Mouse (Mus musculus) intestine, embryonic 15.5 days (tissue): ENCODE measurements around the gene Mdfi. TPM values are rescaled to one million over a fixed set of nuclear protein-coding genes. Genes with fewer than 3 reads are reported as not detected.

ENCODE experiments used
- ATAC-seq: fragments of 200-750 bp; cut with Nextera tagmentation; 2 replicates; pipeline ENCODE4 v1.8.0; 2017; ENCODE audit warnings: moderate TSS enrichment, moderate library complexity
- H3K27ac ChIP-seq: fragments of 300-500 bp; sonication (generic); 2 replicates; pipeline ENCODE4 v1.5.1; 2015; ENCODE audit warnings: mild to moderate bottlenecking, inconsistent platforms
- H3K27me3 ChIP-seq: fragments of 300-500 bp; sonication (generic); replicated peaks from 2 replicates; pipeline ENCODE4 v1.6.1; 2015; ENCODE audit warnings: inconsistent platforms
- H3K36me3 ChIP-seq: fragments of 300-500 bp; sonication (generic); 2 replicates; pipeline ENCODE4 v1.6.1; 2015; ENCODE audit warnings: inconsistent platforms
- H3K4me1 ChIP-seq: fragments of 300-500 bp; sonication (generic); replicated peaks from 2 replicates; pipeline ENCODE4 v1.6.1; 2015; ENCODE audit warnings: inconsistent platforms
- H3K4me2 ChIP-seq: fragments of 300-500 bp; sonication (generic); replicated peaks from 2 replicates; pipeline ENCODE4 v1.6.1; 2015; ENCODE audit warnings: mild to moderate bottlenecking, inconsistent platforms
- H3K4me3 ChIP-seq: fragments of 300-500 bp; sonication (generic); replicated peaks from 2 replicates; pipeline ENCODE4 v1.5.1; 2015; ENCODE audit warnings: inconsistent platforms
- H3K9ac ChIP-seq: fragments of 300-500 bp; sonication (generic); 2 replicates; pipeline ENCODE4 v1.6.1; 2015; ENCODE audit warnings: inconsistent platforms
- H3K9me3 ChIP-seq: fragments of 300-500 bp; sonication (generic); 2 replicates; pipeline ENCODE4 v1.6.1; 2016; ENCODE audit warnings: inconsistent platforms
- WGBS: fragments of 180-500 bp; shearing (Covaris S2); methylation state at CpG from one replicate; pipeline ENCODE4 v1.1.7; 2015; 5-methylcytosine and 5-hydroxymethylcytosine counted together
- polyA plus RNA-seq: library from polyadenylated mRNA; unstranded; fragments of >200 nt; fragmentation: Nextera tagmentation; extraction: Ambion mirVana; gene quantifications from 2 replicates; pipeline ENCODE4 v1.2.1, GENCODE M21; 2015

Mdfi gene
- polyA plus RNA-seq, result 8.3 and 9.5 TPM in 2 replicates

DNA sequence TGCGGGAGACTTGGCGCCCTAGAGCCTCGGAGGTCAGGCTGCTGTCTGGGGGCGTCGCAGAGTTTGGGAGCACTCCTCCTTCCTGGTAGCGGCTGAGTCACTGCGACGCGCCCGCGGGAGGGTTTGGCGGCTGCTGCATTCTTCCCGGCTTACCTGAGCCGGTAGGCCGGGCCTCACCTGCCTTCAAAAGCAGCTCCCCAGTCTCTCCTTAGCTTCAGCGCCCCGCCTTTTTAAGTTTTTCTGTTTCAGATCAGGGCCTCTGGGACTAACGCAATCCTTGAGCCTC, at the start of gene Mdfi:
Gene Mdfi (minus strand): TSS at position 210 of the 286 bp plus-strand sequence.
- WGBS, result 5% methylated on average over 17 of the region's 18 CpGs

DNA sequence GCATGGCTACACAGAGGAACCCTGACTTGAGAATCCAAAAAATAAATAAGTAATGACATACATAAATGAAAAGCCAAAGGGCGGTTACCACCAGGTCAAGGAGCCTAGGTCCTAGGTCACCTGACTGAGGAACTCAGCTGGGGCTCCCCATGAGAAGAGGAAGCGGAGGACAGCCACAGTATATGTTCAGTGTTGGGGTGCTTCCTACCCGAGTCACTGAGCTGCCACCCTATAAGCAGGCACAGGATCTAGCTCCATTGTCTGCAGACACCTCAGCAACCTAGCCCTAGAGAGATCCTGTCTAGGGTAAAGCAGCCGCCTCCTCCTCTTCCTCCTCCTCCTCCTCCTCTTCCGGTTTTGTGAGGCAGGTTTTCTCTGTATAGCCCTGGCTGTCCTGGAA, 48.6 kb upstream of the Mdfi start:
- Histone ChIP-seq H3K9ac (no peak overlapping the region), H3K27me3 (no peaks in the 10 kb centered on the region), H3K9me3 (no peaks in the 10 kb centered on the region), H3K27ac (no peak overlapping the region), H3K36me3 (peaks cover 20% of the 10 kb centered on the region), H3K4me3 (no peak overlapping the region), H3K4me2 (no peak overlapping the region), H3K4me1 (peaks cover 54% of the 10 kb centered on the region)
- WGBS, result 81% methylated on average over 5 of the region's 5 CpGs
- ATAC-seq, result no peak

More for the DNA sequence above, at the start of gene Mdfi:
- Histone ChIP-seq H3K4me3 (peak within 1 kb of the TSS; percentile 72), H3K27me3 (no peaks in the 10 kb centered on the region; the same call in 1 of the 2 replicates), H3K36me3 (0 out of 2 replicates have a peak, but pooled peaks cover 3% of the 10 kb centered on the region), H3K4me1 (peaks cover 44% of the 10 kb centered on the region), H3K9me3 (no peaks in the 10 kb centered on the region), H3K9ac (peak within 1 kb of the TSS; percentile 73), H3K4me2 (peak within 1 kb of the TSS; percentile 94), H3K27ac (peak within 1 kb of the TSS; percentile 83)
- peak; percentile 41 for ATAC-seq

DNA sequence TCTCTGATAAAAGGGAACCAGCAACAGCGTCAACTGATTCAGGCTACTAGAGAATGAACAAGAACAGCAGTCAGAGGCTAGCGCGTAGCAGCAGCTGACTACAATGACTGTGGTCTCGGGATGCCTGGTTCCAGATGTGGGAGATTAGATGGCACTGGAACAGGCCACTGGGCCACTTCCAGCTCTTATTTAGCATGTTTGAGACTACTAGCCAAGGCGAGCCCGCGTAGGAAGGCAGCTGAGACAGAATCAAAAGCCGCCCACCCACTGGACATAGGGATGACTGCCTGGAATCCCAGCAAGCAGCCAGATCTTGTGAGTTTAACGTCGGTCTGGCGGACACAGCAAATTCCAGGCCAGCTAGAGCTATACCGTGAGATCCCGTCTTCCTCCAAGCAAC, 46.8 kb upstream of the Mdfi start:
- Histone ChIP-seq H3K4me2 (no peak overlapping the region), H3K27me3 (no peaks in the 10 kb centered on the region), H3K36me3 (peaks cover 26% of the 10 kb centered on the region), H3K27ac (no peak overlapping the region), H3K9ac (no peak overlapping the region), H3K9me3 (no peaks in the 10 kb centered on the region), H3K4me3 (no peak overlapping the region), H3K4me1 (peaks cover 43% of the 10 kb centered on the region)
- no peak for ATAC-seq
- 67% methylated on average over 13 of the region's 13 CpGs for WGBS

DNA sequence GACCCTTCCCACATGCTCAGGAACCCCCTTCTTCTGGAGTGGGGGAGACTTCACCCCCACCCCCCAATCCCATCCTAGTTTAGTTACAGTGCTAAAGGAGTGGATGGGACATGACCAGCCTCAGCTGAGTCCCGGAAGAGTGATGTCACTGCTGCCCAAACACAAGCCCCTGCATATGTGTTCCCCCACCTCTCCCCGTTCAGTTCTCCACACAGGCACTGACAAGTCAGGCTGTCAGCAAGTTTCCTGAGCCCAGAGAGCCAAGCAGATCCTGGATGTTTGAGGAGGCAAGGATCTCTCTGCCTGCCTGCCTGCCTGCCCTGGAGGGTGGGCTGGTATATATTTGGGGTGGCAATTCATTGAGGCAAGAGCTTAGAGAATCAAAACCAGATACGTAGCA, 44.7 kb upstream of the Mdfi start:
- H3K4me1 ChIP-seq, result peaks cover 43% of the 10 kb centered on the region
- no peaks in the 10 kb centered on the region for H3K27me3 ChIP-seq
- 0 out of 2 replicates have a peak overlapping the region, but pooled peaks have one; percentile 23 for H3K9ac ChIP-seq
- no peak overlapping the region for H3K4me3 ChIP-seq
- H3K27ac ChIP-seq, result peak overlapping the region; percentile 44; the same call in 1 of the 2 replicates
- no peaks in the 10 kb centered on the region for H3K9me3 ChIP-seq
- ATAC-seq, result 0 out of 2 replicates have a peak, but pooled peaks have one; percentile 7
- peaks cover 32% of the 10 kb centered on the region for H3K36me3 ChIP-seq
- WGBS, result 25% methylated on average over 3 of the region's 3 CpGs
- no peak overlapping the region for H3K4me2 ChIP-seq

DNA sequence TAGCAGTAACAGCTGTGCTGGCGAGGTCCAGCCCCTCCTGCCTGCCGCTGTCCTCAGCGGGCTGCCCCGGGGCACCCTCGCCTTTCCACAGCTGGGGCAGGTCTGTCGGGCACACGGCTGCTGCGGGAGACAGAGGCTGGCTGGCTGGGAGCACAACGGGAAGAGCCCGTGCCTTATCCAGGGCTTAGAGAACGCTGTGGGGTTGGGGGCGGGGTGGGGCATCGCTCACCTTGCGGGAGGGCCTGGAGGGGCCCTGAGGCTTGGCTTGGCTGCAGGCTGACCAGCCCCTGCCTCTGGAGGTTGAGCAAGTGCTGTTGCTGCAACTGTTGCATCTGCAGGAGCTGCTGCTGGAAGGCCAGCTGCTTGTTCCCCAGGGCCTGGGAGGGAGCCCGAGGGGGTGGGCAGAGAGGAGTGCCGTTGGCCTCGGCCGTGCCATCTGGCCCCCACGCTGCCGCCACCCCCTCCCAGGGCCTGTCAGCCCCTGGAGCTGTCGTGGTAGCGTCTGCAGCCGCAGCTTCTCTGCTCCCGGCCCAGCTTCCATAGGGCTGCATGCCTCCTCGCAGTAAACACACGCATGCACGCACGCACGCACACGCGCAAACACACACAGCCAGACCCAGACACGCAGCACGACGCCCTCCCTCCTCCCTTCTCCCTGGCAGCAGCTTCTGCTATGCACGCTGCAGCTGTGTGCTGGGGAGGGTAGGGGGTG, 44.0 kb upstream of the Mdfi start:
- Histone ChIP-seq H3K27me3 (no peaks in the 10 kb centered on the region), H3K9ac (peak overlapping the region; percentile 23), H3K36me3 (peaks cover 28% of the 10 kb centered on the region), H3K4me3 (0 out of 2 replicates have a peak overlapping the region, but pooled peaks have one; percentile 4), H3K4me1 (peaks cover 49% of the 10 kb centered on the region), H3K4me2 (peak overlapping the region; percentile 41), H3K27ac (no peak overlapping the region), H3K9me3 (no peaks in the 10 kb centered on the region)
- WGBS, result 31% methylated on average over 35 of the region's 35 CpGs
- ATAC-seq, result peak; percentile 31

DNA sequence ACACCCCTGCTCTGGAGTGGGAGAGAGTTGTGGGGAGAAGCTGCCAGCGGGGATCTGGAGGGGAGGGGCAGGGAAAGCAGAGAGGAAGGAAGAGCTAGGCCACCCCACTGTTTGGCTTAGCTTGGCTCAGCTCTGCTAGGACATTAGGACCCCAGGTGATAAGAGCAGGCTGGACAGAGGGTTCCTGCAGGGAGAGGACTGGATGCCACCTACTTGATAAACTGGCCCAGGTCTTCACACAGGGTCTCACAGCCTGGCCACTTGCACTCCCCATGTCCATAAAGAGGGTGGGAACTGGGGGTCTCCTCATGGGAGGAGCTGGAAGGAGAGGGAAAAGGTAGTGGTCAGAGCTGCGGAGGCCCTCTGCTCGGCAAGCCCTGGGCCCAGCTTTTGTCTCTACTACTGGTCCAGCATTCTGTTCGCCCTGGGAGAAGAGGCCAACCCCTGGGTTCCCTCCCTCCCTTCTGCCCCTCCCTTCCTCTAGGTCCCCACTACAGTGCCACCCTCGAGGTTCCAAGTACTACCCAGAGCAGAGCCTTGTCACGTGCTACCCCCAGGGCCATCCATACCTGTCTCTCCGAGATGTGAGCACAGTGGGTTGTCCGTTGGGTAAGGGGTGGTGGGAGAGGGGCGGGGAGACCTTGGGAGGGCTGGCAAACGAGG, 43.4 kb upstream of the Mdfi start:
- 0 out of 2 replicates have a peak, but pooled peaks have one; percentile 5 for ATAC-seq

DNA sequence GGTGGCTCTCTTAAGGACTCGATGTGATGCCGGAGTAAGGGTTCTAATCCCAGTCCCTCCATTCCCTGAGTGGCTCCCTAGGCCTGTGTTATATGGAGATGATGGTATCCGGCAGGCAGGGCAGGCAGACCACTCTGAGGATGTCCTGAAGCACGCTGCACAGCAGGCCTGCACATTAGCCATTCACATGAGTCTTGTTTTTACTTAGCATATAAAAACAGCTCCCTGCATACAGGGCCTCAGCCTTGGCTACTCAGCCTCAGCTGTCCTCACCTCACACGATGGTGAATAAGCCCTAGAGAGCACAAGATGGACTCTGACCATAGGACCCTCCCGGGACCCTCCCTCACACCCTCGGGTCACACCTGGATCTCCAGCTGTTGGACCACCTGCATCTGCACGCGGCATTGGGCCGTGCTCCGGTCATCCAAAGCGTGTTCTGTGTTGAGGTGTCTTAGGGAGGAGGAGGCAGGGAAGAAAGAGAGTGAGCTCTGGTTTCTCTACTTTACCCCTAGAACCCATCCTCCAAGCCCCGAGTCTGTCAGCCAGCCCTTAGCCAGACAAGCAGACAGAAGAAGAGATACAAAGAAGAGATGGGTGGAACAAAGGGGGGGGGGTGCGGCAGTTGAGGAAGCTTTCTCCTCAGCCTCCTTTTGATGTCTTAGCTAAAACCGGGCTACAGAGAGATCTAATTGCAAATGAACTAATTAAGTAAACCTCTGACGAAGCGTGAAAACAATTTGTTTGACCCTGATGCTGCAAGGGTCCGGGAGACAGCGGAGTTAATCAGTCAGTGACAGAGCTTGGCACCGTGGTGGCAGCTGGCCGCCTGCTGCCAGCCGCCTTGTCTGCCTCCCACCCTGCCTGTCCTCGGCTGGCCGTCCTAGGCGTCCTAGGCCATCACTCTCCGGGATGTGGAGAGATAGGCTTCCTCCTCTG, 42.6 kb upstream of the Mdfi start:
- H3K27ac ChIP-seq, result no peak overlapping the region
- no peak for ATAC-seq
- H3K4me2 ChIP-seq, result no peak overlapping the region
- no peaks in the 10 kb centered on the region for H3K9me3 ChIP-seq
- no peaks in the 10 kb centered on the region for H3K27me3 ChIP-seq
- 62% methylated on average over 26 of the region's 26 CpGs for WGBS
- H3K4me1 ChIP-seq, result peaks cover 53% of the 10 kb centered on the region
- H3K9ac ChIP-seq, result no peak overlapping the region
- no peak overlapping the region for H3K4me3 ChIP-seq
- peaks cover 31% of the 10 kb centered on the region for H3K36me3 ChIP-seq

More for the DNA sequence above, 43.4 kb upstream of the Mdfi start:
- H3K9ac ChIP-seq, result peak overlapping the region; percentile 23; the same call in 1 of the 2 replicates
- H3K9me3 ChIP-seq, result no peaks in the 10 kb centered on the region
- peaks cover 53% of the 10 kb centered on the region for H3K4me1 ChIP-seq
- H3K27ac ChIP-seq, result no peak overlapping the region
- H3K27me3 ChIP-seq, result no peaks in the 10 kb centered on the region
- H3K36me3 ChIP-seq, result peaks cover 33% of the 10 kb centered on the region
- H3K4me2 ChIP-seq, result peak overlapping the region; percentile 41; the same call in 1 of the 2 replicates
- 54% methylated on average over 10 of the region's 10 CpGs for WGBS
- H3K4me3 ChIP-seq, result no peak overlapping the region

DNA sequence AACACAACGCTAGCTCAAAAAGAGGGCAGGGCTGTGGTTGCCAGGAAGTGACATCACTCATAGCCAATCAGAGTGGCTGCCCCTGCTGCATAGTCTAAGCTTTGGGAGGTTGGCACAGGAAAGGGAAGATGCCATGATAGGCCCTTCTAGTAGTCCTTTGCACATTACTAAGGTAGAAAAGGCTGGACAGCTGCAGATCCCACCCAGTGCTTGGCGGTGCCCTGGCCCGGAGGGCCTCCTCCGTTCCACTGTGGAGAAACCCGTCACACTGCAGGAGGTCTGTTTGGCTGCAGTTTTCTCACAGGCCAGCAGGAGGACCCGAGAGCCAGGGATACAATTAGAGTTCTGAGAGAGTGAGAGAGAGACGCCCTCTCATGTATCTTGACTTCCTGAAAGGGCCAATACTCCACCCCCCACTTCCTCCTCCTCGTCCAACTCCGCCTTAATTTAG, 38.9 kb upstream of the Mdfi start:
- peak; percentile 74 for ATAC-seq

DNA sequence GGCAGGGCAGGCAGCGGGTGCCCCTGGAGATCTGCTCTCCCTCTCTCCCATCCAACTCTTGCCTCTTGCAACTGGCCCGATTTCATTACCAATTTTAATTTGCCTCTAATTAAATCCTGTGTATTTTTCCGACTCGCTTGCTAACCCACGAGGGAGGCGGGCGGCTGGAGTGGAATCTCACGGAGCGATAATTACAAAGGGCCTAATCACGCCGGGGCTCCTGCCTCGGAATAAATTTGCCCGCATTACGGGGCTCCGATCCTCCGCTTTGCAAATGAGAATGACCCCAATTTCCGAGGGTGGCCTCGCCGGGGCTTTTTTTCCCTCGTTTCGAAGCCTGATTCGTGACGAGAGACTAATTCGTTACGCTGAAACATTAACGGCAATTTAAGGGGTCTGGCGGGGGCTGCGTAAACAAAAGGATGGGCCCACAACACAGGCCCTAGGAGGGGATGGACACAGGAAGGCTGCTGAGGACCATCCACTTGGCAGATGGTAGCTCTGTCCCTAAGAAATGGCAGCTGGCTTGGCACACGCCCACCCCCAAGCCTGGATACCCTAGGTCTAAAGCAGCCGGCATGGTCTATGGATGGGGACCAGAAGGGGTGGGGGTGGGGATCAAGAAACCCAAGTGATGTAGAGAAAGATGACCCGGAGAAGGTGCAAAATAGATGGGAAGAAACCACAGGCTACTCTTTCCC, 38.0 kb upstream of the Mdfi start:
- Histone ChIP-seq H3K9ac (no peak overlapping the region), H3K27ac (no peak overlapping the region), H3K9me3 (no peaks in the 10 kb centered on the region), H3K4me3 (no peak overlapping the region), H3K27me3 (no peaks in the 10 kb centered on the region), H3K36me3 (peaks cover 48% of the 10 kb centered on the region), H3K4me2 (no peak overlapping the region), H3K4me1 (peaks cover 13% of the 10 kb centered on the region)
- ATAC-seq, result no peak
- WGBS, result 85% methylated on average over 31 of the region's 31 CpGs

More for the DNA sequence above, 38.9 kb upstream of the Mdfi start:
- peak overlapping the region; percentile 38 for H3K4me2 ChIP-seq
- H3K27ac ChIP-seq, result 0 out of 2 replicates have a peak overlapping the region, but pooled peaks have one; percentile 42
- H3K9ac ChIP-seq, result no peak overlapping the region
- H3K36me3 ChIP-seq, result peaks cover 52% of the 10 kb centered on the region
- no peaks in the 10 kb centered on the region for H3K9me3 ChIP-seq
- WGBS, result 13% methylated on average over 9 of the region's 9 CpGs
- peaks cover 22% of the 10 kb centered on the region for H3K4me1 ChIP-seq
- no peaks in the 10 kb centered on the region for H3K27me3 ChIP-seq
- H3K4me3 ChIP-seq, result no peak overlapping the region

DNA sequence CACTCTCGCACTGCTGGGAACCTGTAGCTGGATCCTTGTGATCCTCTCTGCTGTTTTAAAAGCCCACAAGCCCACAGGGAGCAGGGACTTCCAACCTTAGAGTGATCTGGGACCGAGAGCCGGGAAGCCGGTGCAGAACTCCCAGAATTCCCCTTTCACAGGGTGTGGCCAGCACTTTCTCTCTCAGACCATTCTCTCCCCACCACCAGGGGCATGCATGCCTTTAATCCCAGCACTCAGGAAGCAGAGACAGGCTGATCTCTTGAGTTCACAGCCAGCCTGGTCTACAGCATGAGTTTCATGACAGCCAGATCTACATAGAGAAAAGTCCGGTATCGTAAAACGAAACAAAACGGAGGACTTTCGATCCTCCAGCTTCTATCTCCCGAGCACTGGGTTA, 35.4 kb upstream of the Mdfi start:
- Histone ChIP-seq H3K4me2 (no peak overlapping the region), H3K9me3 (no peaks in the 10 kb centered on the region), H3K4me1 (peaks cover 12% of the 10 kb centered on the region; the same call in 1 of the 2 replicates), H3K27ac (no peak overlapping the region), H3K4me3 (no peak overlapping the region), H3K27me3 (no peaks in the 10 kb centered on the region), H3K36me3 (peaks cover 40% of the 10 kb centered on the region), H3K9ac (no peak overlapping the region)
- no peak for ATAC-seq
- 91% methylated on average over 10 of the region's 10 CpGs for WGBS

DNA sequence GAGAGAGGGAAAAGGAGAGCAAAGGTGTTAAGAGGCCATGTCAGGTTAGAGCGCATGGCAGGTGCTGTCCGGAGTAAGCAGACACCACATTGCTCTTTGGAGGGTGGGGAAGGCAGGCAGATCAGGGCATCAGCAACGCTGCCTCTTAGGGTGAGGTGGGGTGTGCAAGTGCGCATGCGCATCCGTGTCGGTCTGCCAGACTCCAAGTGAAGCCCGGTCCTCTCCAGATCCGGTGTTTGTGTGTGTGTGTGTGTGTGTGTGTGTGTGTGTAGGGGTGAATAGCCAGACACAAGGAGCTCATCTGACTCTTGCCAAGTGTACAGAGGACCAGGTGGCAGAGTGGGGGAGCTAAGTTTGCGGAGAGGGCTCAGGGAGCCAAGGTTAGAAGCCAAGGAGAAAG, 31.5 kb upstream of the Mdfi start:
- no peak overlapping the region for H3K27ac ChIP-seq
- H3K9ac ChIP-seq, result no peak overlapping the region
- no peaks in the 10 kb centered on the region for H3K9me3 ChIP-seq
- no peak for ATAC-seq
- whole genome bisulfite sequencing, result 63% methylated on average over 10 of the region's 10 CpGs
- peaks cover 25% of the 10 kb centered on the region for H3K36me3 ChIP-seq
- H3K4me3 ChIP-seq, result no peak overlapping the region
- no peak overlapping the region for H3K4me2 ChIP-seq
- H3K4me1 ChIP-seq, result peaks cover 17% of the 10 kb centered on the region
- no peaks in the 10 kb centered on the region for H3K27me3 ChIP-seq
